ENCODE assay signal across 24 mouse cellular contexts in the genomic region with DNA sequence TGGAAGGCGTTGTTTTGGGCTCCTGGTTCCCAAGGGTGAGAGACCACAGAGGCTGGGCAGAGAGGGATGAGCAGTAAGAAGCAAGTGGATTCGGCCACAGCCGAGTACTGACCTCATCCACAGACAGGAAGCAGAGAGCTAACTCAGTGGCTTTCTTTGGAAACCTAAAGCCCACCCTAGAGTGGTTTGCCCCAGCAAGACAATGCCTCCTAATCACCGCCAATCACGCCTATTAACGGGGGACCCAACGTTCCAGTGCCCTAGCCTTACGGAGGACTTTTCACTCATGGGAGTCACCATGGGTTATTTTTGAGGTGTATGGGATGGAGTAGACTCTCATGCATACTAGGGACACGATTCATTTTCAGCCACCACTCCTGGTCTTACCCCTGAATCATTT. TPM values are rescaled to one million over a fixed set of nuclear protein-coding genes. Genes with fewer than 3 reads are reported as not detected.
DNase-seq lines count a peak whose midpoint lies in the region; ATAC-seq and TF ChIP-seq lines count a peak whose summit lies in the region.
"Had no signal": no experiment of that assay in that cellular context is flagged by ENCODE, and none has a peak within 500 bp of the region (broad histone marks: within the 10 kb centered on the region; RNA-seq: fewer than 3 reads in every experiment).

No protein-coding gene starts in this region.

- DNase-seq in liver, postnatal 0 days, result no peak
- DNase-seq in liver, embryonic 11.5 days (ENCODE audit: low spot score), result no peak
- DNase-seq in R1 (ENCODE audit: low read depth, low spot score), result peak; percentile 40
- no peak for DNase-seq in right cerebral cortex, adult 2 months (ENCODE audit: low spot score in 2 of 2)
- DNase-seq in gastrocnemius, adult 2 months, result no peak
- DNase-seq: adrenal gland, adult 8-10 months; adrenal gland, postnatal 14 days; adrenal gland, postnatal 36 days; B cell, adult 2 months; cerebellum, adult 11-12 months; cerebellum, adult 2 months; cerebellum, adult 9-10 months; cerebellum, postnatal 10 days; cerebellum, postnatal 25 days; forebrain, postnatal 0 days had no signal

- no peak for TF ChIP-seq CTCF in liver, postnatal 0 days (IDR thresholded peaks at IDR 0.05; ENCODE audit: low read depth)
- no peak for TF ChIP-seq CTCF in gastrocnemius, adult 2 months (IDR thresholded peaks at IDR 0.05)

- no peak for TF ChIP-seq EP300 in liver, postnatal 0 days (IDR thresholded peaks at IDR 0.05; ENCODE audit: low read depth)

- H3K36me3 ChIP-seq in forebrain, embryonic 12.5 days (replicated peaks), result peaks cover 72% of the 10 kb centered on the region
- H3K36me3 ChIP-seq in forebrain, embryonic 13.5 days (ENCODE audit: poor library complexity, severe bottlenecking), result peaks cover 81% of the 10 kb centered on the region
- H3K36me3 ChIP-seq in liver, postnatal 0 days (replicated peaks; ENCODE audit: insufficient read depth, low read length), result peaks cover 72% of the 10 kb centered on the region
- H3K36me3 ChIP-seq in liver, embryonic 11.5 days (ENCODE audit: control insufficient read depth, insufficient read depth, low read length), result peaks cover 55% of the 10 kb centered on the region

- H3K27me3 ChIP-seq in forebrain, embryonic 12.5 days, result no peaks in the 10 kb centered on the region
- no peaks in the 10 kb centered on the region for H3K27me3 ChIP-seq in forebrain, embryonic 13.5 days
- H3K27me3 ChIP-seq in liver, postnatal 0 days (ENCODE audit: insufficient read depth, low read length), result no peaks in the 10 kb centered on the region
- H3K27me3 ChIP-seq in liver, embryonic 11.5 days (replicated peaks; ENCODE audit: control insufficient read depth, insufficient read depth, low read length), result no peaks in the 10 kb centered on the region
- H3K27me3 ChIP-seq: embryonic facial prominence, embryonic 12.5 days; forebrain, embryonic 15.5 days; Patski had no signal

- H3K27ac ChIP-seq in forebrain, embryonic 12.5 days, result 0 out of 2 replicates have a peak overlapping the region, but pooled peaks have one; percentile 26
- H3K27ac ChIP-seq in forebrain, embryonic 13.5 days, result no peak overlapping the region
- H3K27ac ChIP-seq in liver, postnatal 0 days (ENCODE audit: low read depth), result 0 out of 2 replicates have a peak overlapping the region, but pooled peaks have one; percentile 22
- no peak overlapping the region for H3K27ac ChIP-seq in liver, embryonic 11.5 days (ENCODE audit: low read depth, low read length)
- no peak overlapping the region for H3K27ac ChIP-seq in gastrocnemius, adult 2 months
- H3K27ac ChIP-seq: embryonic facial prominence, embryonic 10.5 days; embryonic facial prominence, embryonic 12.5 days; forebrain, embryonic 15.5 days had no signal

- WGBS in forebrain, embryonic 12.5 days, result 84% methylated on average over 9 of the region's 9 CpGs
- 92% methylated on average over 9 of the region's 9 CpGs for WGBS in forebrain, embryonic 13.5 days
- WGBS in liver, postnatal 0 days (ENCODE audit: insufficient replicate concordance), result 88% methylated on average over 9 of the region's 9 CpGs
- WGBS in liver, embryonic 11.5 days, result 88% methylated on average over 9 of the region's 9 CpGs

- H3K4me3 ChIP-seq in forebrain, embryonic 12.5 days (replicated peaks), result no peak overlapping the region
- no peak overlapping the region for H3K4me3 ChIP-seq in forebrain, embryonic 13.5 days
- H3K4me3 ChIP-seq in liver, postnatal 0 days (ENCODE audit: low read depth, low read length), result no peak overlapping the region
- H3K4me3 ChIP-seq in liver, embryonic 11.5 days (ENCODE audit: low read depth, low read length), result no peak overlapping the region
- no peak overlapping the region for H3K4me3 ChIP-seq in gastrocnemius, adult 2 months
- H3K4me3 ChIP-seq: embryonic facial prominence, embryonic 10.5 days; embryonic facial prominence, embryonic 12.5 days; forebrain, embryonic 15.5 days had no signal

- no peak for ATAC-seq in forebrain, embryonic 12.5 days (ENCODE audit: low FRiP score)
- ATAC-seq in forebrain, embryonic 13.5 days, result no peak
- no peak for ATAC-seq in liver, postnatal 0 days
- ATAC-seq in liver, embryonic 11.5 days (replicated peaks; ENCODE audit: low FRiP score), result no peak
- ATAC-seq: activated CD4-positive, CD25-positive, alpha-beta regulatory T cell, adult 4 months; CD4-positive, CD25-positive, alpha-beta regulatory T cell, adult 4 months; forebrain, embryonic 15.5 days; forebrain, postnatal 0 days; Patski had no signal

- intact Hi-C loops in gastrocnemius, adult 2 months (cut with DNase I), result loop anchor here (5.0 kb wide), 2 partner anchors 36 to 64 kb away; partner anchors contain the start of gene Tsg101

- no peak overlapping the region for H3K9ac ChIP-seq in forebrain, embryonic 12.5 days
- no peak overlapping the region for H3K9ac ChIP-seq in forebrain, embryonic 13.5 days
- no peak overlapping the region for H3K9ac ChIP-seq in liver, postnatal 0 days (replicated peaks)
- no peak overlapping the region for H3K9ac ChIP-seq in liver, embryonic 11.5 days (ENCODE audit: low read depth, low read length)
- H3K9ac ChIP-seq: embryonic facial prominence, embryonic 12.5 days; forebrain, embryonic 15.5 days; forebrain, postnatal 0 days had no signal

- H3K4me2 ChIP-seq in forebrain, embryonic 12.5 days, result no peak overlapping the region
- no peak overlapping the region for H3K4me2 ChIP-seq in forebrain, embryonic 13.5 days
- no peak overlapping the region for H3K4me2 ChIP-seq in liver, postnatal 0 days (ENCODE audit: low read depth, low read length)
- no peak overlapping the region for H3K4me2 ChIP-seq in liver, embryonic 11.5 days
- H3K4me2 ChIP-seq: embryonic facial prominence, embryonic 12.5 days; forebrain, embryonic 15.5 days had no signal

- H3K9me3 ChIP-seq in forebrain, embryonic 12.5 days, result no peaks in the 10 kb centered on the region
- no peaks in the 10 kb centered on the region for H3K9me3 ChIP-seq in forebrain, embryonic 13.5 days (replicated peaks)
- H3K9me3 ChIP-seq in liver, postnatal 0 days (ENCODE audit: low read length), result no peaks in the 10 kb centered on the region
- H3K9me3 ChIP-seq in liver, embryonic 11.5 days (ENCODE audit: control insufficient read depth, low read length), result no peaks in the 10 kb centered on the region
- H3K9me3 ChIP-seq: embryonic facial prominence, embryonic 10.5 days; embryonic facial prominence, embryonic 12.5 days; forebrain, embryonic 15.5 days had no signal

- H3K4me1 ChIP-seq in forebrain, embryonic 12.5 days, result no peaks in the 10 kb centered on the region
- H3K4me1 ChIP-seq in forebrain, embryonic 13.5 days, result no peaks in the 10 kb centered on the region
- H3K4me1 ChIP-seq in liver, postnatal 0 days (ENCODE audit: insufficient read depth), result no peaks in the 10 kb centered on the region
- H3K4me1 ChIP-seq in liver, embryonic 11.5 days (replicated peaks; ENCODE audit: control insufficient read depth, insufficient read depth, low read length), result no peaks in the 10 kb centered on the region
- H3K4me1 ChIP-seq: embryonic facial prominence, embryonic 10.5 days; embryonic facial prominence, embryonic 12.5 days; forebrain, embryonic 15.5 days had no signal

RNA-seq across cellular contexts. Expression of gene Ldhc, which starts 7.6 kb away (rescaled TPM):
- polyA plus RNA-seq in forebrain, embryonic 12.5 days (2016; fragmentation: Nextera tagmentation; extraction: Ambion mirVana), result not detected in 2 replicates
- 0.13 TPM in 1 of 2 replicates, not detected in the other for polyA plus RNA-seq in forebrain, embryonic 13.5 days (2015; fragmentation: Nextera tagmentation; extraction: Ambion mirVana)
- 0.07 and 0.23 TPM in 2 replicates for polyA plus RNA-seq in liver, postnatal 0 days (2015; fragmentation: Nextera tagmentation; extraction: Ambion mirVana)
- 0.17 and 0.73 TPM in 2 replicates for polyA plus RNA-seq in liver, embryonic 11.5 days (2014; fragmentation: Nextera tagmentation; extraction: Ambion mirVana)
- not detected for total RNA-seq in gastrocnemius, adult 2 months (2021)
- total RNA-seq: adrenal gland, adult 18-20 months; adrenal gland, adult 8-10 months; adrenal gland, postnatal 14 days; adrenal gland, postnatal 36 days; forebrain, postnatal 0 days had no signal
- polyA plus RNA-seq: activated CD4-positive, CD25-positive, alpha-beta regulatory T cell, adult 4 months; CD4-positive, CD25-positive, alpha-beta regulatory T cell, adult 4 months; cerebellum, adult 2 months; embryonic facial prominence, embryonic 12.5 days; forebrain, embryonic 15.5 days; forebrain, postnatal 0 days; Patski had no signal

RNA-seq across cellular contexts. Expression of gene Ldha, which starts 12.1 kb away (rescaled TPM):
- polyA plus RNA-seq in forebrain, embryonic 12.5 days (2016; fragmentation: Nextera tagmentation; extraction: Ambion mirVana), result 1,021 and 1,078 TPM in 2 replicates
- polyA plus RNA-seq in forebrain, embryonic 13.5 days (2015; fragmentation: Nextera tagmentation; extraction: Ambion mirVana), result 905 and 993 TPM in 2 replicates
- polyA plus RNA-seq in liver, postnatal 0 days (2015; fragmentation: Nextera tagmentation; extraction: Ambion mirVana), result 1,729 and 1,988 TPM in 2 replicates
- polyA plus RNA-seq in liver, embryonic 11.5 days (2014; fragmentation: Nextera tagmentation; extraction: Ambion mirVana), result 3,525 and 3,814 TPM in 2 replicates
- 1,000 to 10,000 TPM; 2,441 to 2,897 TPM for total RNA-seq in gastrocnemius, adult 2 months (2021)

RNA-seq across cellular contexts. Expression of gene Gtf2h1, which starts 57.5 kb away (rescaled TPM):
- 52.6 and 55.4 TPM in 2 replicates for polyA plus RNA-seq in forebrain, embryonic 12.5 days (2016; fragmentation: Nextera tagmentation; extraction: Ambion mirVana)
- polyA plus RNA-seq in forebrain, embryonic 13.5 days (2015; fragmentation: Nextera tagmentation; extraction: Ambion mirVana), result 48.2 and 48.7 TPM in 2 replicates
- polyA plus RNA-seq in liver, postnatal 0 days (2015; fragmentation: Nextera tagmentation; extraction: Ambion mirVana), result 18.8 TPM in 2 replicates
- 83.6 and 95.7 TPM in 2 replicates for polyA plus RNA-seq in liver, embryonic 11.5 days (2014; fragmentation: Nextera tagmentation; extraction: Ambion mirVana)
- total RNA-seq in gastrocnemius, adult 2 months (2021), result 10 to 100 TPM; 17.7 to 18.6 TPM

RNA-seq across cellular contexts. Expression of gene Hps5, which starts 57.5 kb away (rescaled TPM):
- 23.9 and 25.3 TPM in 2 replicates for polyA plus RNA-seq in forebrain, embryonic 12.5 days (2016; fragmentation: Nextera tagmentation; extraction: Ambion mirVana)
- 15.0 and 16.1 TPM in 2 replicates for polyA plus RNA-seq in forebrain, embryonic 13.5 days (2015; fragmentation: Nextera tagmentation; extraction: Ambion mirVana)
- 3.3 and 3.6 TPM in 2 replicates for polyA plus RNA-seq in liver, postnatal 0 days (2015; fragmentation: Nextera tagmentation; extraction: Ambion mirVana)
- polyA plus RNA-seq in liver, embryonic 11.5 days (2014; fragmentation: Nextera tagmentation; extraction: Ambion mirVana), result 15.5 and 16.7 TPM in 2 replicates
- 10 to 100 TPM in 1 of 2 experiments, 1 to 10 TPM in 1; 9.7 to 11.3 TPM for total RNA-seq in gastrocnemius, adult 2 months (2021)

Comparison
In these comparisons a context has a peak if more than half of its experiments do, and no peak if none do; other contexts are left out.
1. H3K27ac ChIP-seq: peak in forebrain, embryonic 12.5 days (single experiment) and liver, postnatal 0 days (single experiment); none in forebrain, embryonic 13.5 days (single experiment), liver, embryonic 11.5 days (single experiment) and gastrocnemius, adult 2 months (single experiment).